Mouse (Mus musculus): Measurements from ENCODE around the gene Glrp1.

The Glrp1 gene

DNA sequence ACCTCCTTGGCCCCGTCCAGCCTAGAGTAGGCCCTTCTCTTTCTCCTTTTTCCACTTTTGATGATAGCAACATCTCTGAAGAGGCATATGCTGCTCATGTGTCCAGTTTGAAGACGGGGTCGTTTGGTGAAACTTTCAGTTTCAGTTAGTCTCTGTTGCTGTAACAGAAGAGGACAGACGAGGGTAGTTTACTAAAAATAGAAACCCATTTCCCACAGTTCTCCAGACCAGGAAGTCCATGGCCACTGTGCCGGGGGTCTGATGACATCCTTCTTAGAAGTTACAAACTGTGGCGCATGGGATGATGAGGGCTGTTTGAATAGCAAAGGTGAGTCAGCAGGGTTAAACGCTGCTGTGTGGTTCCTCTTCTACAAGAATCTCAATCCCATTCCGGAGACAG, at the start of gene Glrp1:
TSS of gene Glrp1 (minus strand) at position 278 of the 400 bp plus-strand sequence.
- DNase-seq (ENCODE audit: low read depth), result no peak

DNA sequence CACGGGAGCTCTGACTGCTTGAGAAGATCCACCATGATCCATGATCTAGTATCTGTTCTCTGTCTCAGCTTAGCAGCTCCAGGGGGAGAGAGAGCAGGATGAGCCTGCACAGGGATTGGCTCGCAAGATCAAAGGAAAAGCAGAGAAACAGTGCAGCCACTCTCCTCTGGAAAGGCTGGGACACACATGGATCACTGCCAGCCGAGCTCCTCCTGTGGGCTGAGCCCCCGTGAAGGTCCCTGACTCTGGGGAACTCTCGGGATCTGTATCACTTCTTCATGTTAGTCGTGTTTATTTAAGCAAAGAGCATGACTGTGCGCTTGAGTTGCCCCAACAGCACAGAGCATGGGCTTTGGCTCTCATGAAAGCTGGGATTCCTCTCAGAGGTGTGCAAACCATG, 49.4 kb upstream of the Glrp1 start:
- DNase-seq (ENCODE audit: low read depth), result peak; percentile 15

DNA sequence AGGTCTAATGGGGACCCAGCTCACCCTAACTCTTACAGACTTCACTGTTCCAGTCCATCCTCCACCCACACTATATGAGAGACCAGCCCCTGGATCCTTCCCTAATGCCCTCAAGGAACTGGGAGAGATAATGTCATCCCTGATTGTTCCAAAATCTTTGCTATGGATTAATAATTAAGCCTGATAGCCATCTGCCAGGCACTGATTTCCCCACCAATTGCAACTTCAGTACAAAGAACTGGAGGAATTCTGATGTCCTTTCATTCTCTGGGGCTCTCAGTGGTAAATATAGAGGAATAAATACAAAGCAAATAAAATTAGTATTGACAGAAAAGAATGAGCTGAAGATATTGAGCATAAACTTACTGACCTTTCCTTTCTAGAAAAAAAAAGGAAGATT, 48.9 kb upstream of the Glrp1 start:
- DNase-seq (ENCODE audit: low read depth), result no peak

DNA sequence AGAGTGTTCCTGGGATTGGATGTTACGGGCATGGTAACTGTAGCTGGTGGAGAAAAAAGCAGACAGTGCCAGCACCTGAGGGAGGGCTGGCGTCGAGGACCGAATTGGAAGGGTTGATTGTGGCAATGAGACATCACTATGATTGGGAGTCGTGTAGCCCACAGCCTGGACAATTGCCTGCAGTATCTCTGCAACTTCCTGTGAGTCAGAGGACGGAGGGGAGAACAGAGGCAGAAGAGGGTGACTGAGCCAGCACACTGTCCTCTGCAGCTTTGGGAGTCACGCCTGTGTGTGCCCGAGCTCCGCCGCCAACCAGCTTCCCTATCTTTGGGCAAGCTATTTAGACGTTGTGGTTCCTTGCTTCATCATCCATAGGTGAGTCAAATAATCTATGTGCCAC, 46.5 kb upstream of the Glrp1 start:
- peak; percentile 49 for DNase-seq (ENCODE audit: low read depth)

DNA sequence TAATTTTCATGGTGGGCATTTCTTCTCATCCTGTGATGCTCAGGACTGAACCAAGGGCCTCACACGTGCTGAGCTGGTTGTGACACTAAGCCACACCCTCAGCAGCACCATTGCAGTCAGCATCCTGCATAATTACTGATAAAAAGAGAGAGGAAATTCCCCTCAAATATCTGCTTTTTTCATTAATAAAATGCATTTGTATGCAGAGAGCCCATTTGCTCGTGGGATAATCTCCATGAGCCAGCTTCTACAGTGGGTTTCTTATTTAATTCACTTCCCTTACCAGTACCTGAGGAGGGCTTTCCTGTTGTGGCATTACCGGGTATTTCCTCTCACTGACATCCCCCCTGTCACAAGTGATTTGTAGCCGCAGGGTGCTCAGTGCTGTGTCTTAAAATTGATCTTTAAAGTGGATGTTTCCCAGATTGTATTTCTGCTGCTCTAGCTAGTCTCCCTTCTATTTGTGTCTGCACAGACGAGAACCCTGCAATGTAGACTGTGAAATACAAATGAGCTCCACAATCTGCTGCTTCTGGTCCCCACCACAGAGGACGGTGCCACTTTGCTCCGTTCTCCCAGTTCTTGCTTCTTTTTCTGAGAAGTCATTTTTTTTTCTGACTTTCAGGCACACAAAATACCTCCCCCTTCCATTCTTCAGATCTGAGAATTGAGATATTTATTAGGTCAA, 43.8 kb upstream of the Glrp1 start:
- DNase-seq (ENCODE audit: low read depth), result no peak

DNA sequence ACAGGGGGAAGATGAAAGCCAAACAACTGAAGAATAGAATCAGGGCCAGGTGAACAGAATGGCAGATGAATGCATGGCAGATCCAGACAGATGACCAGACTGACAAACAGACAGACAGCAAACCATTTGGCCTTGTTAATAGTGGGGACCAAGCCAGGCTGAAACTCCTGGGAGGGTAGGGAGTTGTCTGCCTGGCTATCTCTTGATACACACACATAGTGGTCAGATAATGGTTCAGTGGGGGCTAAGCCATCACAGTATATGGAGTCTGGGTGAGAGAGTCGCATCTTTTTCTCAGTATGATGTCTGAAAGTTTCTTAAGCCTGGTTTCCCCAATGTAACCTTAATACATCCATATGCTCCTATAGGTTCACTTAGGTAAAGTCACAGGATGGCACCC, 39.4 kb upstream of the Glrp1 start:
- no peak for DNase-seq (ENCODE audit: low read depth)

DNA sequence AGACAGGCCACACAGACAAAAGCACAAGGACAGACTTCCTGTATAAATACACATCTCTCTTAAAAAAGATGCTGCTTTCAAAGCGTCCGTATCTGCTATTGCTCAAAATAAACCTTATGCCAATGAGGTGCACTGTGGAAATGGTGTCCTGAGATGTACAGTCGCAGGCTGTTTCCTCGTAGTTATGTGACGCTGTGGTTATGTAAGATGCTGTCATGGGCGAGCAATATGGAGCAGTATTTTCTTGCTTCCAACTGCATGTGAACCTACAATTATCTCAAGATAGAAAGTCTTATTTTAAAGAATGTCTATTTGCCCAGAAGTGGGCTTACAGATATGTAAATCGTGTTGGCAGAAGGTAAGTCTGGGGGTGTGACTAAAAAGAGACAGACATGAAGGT, 37.3 kb upstream of the Glrp1 start:
- no peak for DNase-seq (ENCODE audit: low read depth)

DNA sequence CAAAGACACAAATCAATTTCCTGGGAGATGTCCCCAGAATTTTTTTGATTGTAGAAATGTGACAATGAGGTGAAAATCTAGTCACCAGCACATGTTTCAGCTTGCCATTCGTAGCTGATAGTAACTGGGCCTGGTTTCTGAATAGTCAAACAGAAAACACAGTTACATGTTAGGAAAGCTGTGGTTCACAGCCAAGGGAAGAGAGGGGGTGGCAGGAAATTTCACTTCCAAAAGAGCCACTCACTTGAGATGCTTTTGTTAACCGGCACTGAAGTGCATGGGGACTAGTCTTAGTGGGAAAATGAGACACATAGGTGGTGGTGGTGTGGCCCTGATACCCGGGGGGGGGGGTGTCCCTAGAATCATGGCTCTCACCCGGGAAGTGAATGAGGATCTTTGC, 33.7 kb upstream of the Glrp1 start:
- DNase-seq (ENCODE audit: low read depth), result no peak

DNA sequence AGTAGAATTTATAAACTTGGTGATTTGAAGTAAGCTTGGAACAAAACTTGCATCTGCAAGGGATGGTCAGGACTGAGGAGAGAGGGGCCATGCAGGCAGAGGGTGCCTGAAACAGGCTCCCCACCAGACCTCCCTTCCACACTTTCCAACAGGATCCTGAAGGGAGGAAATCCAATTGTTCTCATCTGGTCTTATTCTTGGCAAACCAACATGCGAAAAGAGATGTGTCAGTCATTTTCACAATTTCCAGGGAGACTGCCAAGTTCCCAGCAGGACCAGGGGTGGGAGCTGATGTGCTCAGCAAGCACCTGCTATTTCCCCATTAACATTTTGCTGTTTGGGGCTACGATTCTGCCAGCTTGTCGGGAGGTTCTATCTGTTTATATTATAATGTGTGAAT, 30.0 kb upstream of the Glrp1 start:
- peak; percentile 80 for DNase-seq (ENCODE audit: low read depth)

DNA sequence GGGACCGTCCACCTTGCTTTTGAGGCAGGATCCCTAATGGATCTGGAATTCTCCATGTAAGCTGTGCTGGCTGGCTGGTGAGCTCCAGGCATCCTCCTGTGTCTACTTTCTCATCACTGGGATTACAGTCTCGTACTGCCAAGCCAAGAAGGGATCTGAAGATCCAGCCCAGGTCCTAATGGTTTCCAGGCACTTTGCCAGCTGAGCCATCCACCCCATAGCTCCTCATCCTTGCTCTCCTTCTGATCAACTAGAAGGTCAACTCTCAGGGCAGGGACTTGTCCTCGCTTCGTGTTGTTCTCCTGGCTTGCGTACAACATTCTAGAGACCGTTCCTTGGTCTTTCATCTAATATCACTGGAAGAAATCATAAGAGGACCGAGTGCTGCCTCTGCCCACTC, 29.4 kb upstream of the Glrp1 start:
- peak; percentile 51 for DNase-seq (ENCODE audit: low read depth)

DNA sequence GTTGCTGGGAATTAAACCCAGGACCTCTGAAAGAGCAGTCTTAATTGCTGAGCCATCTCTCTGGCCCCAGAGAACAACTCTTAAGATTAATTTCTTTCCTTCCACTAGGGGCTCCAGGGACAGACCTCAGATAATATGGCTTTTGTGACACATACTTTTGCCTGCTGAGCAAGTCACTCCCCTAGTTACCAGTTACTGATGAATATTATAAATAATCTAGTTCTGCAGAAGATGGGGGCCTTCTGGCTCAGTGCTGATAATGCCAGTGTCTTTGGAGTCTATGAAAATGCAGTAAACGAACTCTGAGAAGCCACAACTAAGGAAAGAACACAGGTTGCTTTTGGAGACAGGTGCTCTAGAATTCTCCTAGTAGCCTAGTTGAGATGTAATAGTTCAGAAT, 26.4 kb upstream of the Glrp1 start:
- DNase-seq (ENCODE audit: low read depth), result no peak

DNA sequence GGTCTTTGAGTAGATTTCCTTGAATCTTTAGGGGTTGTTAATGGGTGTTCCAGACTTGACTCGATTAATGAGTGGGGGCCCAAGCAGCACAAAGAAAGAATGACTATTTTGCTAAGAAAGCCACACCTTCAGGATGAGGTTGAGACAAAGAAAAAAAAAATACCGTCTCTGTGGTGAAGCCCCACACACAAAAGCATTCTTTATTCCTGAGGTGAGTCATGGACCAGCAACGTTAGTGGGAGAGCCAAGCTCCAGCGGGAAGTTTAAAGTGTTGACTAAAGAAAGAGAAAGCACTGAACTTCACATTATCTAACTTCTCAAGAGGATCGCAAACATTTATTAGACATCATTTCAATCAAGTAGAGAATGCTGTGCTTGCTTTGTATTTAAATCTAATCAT, 24.2 kb upstream of the Glrp1 start:
- DNase-seq (ENCODE audit: low read depth), result peak; percentile 85

DNA sequence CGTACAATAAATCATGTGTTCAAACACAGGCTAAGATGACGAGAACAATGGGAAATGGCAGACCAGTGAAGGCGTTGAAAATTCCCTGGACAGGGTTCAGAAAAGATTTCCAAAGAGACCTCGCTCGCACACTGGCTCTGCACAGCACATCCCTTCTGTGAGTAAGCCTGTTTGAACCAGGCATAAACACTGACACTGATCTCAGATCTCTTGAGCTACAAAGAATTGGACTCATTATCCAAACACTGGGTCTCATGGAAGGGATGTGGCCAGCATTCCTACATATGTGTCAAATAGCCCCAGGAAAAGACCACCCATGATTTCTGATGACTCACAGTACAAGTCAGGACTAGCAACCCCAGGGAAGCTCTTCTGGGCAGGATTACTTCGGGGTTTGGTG, 16.3 kb upstream of the Glrp1 start:
- peak; percentile 92 for DNase-seq (ENCODE audit: low read depth)

DNA sequence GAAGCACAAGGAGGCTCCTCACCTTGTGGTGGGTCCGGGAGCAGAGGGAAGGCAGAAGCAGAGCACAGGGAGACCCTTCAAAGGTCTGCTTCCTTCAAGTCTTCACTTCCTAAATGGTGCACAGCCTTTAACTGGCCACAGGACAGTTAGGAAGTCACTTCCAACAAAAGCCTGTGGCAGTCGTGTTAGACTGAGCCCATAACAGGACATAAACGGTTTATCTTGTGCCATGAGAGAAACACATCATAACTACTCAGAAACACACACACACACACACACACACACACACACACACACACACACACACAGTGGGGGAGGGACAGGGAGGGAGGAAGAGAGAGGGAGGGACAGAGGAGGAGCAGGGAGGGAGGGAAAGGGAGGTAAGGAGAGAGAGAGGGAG, 15.8 kb upstream of the Glrp1 start:
- no peak for DNase-seq (ENCODE audit: low read depth)

DNA sequence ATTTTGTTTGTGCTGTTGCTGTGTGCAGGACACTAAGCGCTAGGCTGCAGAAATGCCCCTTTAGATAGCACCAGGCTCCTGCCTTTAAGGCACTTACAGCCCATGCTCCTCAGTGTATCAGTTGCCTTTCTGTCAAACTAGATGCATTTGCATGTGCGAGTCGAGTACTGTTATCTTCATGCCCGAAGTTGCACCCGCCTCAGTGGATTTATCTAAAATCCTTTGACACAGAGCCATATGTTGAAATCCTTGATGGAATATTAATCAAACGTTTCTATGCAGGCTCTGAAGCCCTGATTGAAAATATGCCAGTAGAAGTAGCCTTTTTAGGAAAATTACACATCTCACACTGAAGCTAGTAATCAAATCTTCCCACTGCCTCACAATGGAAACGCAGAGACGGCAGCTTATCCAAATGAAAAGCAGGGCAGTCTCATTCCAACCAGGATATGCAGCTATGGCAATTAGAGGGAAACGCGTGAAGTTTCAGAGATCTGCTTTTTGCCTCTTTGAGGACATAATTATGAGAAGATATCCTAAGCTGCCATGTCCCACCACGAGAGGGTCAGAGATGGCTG, 11.4 kb upstream of the Glrp1 start:
- no peak for DNase-seq (ENCODE audit: low read depth)

DNA sequence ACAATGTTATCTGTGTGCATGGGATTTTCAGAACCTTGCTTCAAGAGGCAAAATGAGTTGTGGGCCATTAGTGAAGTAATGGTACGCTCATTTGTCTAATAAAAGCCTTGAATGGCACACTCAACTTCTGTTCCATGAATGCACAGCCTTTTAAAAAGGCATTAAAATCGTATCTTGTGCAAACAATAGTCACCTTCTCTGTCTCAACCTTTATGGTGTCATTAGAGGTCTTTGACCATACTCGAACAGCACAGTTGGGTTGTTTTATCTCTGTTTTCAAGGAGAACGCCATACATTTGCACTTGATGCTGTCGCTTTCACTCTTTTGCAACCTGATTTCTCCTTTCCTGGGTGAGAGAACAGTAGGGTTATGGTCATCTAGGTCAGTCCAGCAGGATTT, 3.7 kb upstream of the Glrp1 start:
- no peak for DNase-seq (ENCODE audit: low read depth)

DNA sequence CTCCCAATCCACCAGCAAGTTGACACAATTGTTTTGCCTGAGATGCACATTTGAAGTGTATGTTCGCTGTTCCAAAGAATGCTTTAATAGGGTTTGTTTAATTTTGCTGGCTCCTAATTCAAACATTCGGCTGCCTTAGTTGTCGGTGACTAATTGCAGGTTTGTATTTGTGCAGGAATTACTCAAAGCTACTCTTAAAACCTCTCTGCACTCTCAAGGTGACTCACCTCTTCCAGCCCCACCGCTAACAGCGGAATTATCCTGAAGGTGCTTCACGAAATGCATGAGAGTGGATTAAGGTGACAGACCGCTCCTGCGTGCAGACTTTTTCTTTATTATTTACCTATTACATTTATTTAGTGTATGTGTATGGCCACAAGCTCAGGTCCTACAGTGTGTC, 2.0 kb downstream of the Glrp1 start:
- no peak for DNase-seq (ENCODE audit: low read depth)

DNA sequence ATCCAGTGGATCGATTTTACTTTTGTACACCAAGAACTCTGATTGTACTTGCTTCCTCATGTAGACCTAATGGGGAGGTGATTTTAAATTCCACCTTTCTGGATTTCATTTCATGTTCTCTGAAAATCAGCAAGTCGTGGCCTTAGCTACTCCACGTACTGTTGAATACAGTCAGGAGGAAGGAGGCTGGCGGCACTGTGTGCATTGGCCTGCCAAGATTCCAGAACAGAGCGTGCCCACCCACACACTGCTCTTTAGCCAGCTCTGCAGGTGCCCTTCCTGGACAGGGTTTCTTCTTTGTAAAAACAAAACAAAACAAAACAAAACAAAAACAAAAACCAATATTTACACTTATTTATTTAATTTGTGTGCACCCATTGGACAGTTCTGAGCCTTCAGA, 2.7 kb downstream of the Glrp1 start:
- no peak for DNase-seq (ENCODE audit: low read depth)

DNA sequence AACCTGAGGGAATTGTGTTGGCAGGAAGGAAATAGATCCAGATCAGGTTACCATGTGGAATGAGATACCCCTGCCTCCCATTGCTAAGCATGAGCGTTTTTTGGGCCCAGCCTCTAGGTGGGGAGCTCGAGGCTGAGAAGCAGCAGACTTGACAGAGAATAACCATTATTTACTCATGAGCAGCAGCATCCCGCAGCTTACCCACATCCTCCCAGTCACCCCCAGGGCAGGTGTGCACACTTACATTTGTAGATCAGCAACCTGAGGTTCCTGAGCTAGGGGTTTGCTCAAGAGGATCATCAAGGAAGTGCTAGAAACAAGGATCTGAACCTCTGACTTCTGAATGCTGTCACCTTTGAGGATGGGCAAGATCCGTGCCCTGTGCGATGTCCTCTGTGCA, 3.5 kb downstream of the Glrp1 start:
- DNase-seq (ENCODE audit: low read depth), result no peak

DNA sequence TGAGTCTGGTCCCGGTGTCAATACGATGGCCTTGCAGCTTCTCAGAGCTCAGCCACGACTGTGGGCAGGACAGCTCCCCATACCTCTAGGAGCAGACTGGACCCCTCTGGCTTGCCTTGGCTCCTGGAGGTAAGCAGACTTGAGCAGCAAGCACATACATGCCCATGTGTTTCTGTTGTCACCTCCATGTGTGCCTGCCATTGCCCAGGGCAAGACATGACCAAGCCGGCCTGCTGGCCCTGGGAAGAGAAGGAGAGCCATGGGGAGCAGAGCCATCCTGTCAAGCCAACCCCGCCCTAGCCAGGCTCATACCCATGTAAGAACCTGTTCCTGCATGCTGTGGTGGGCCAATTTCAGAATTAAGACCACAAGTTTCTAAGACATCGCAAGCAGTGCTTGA, 4.2 kb downstream of the Glrp1 start:
- DNase-seq (ENCODE audit: low read depth), result no peak

DNA sequence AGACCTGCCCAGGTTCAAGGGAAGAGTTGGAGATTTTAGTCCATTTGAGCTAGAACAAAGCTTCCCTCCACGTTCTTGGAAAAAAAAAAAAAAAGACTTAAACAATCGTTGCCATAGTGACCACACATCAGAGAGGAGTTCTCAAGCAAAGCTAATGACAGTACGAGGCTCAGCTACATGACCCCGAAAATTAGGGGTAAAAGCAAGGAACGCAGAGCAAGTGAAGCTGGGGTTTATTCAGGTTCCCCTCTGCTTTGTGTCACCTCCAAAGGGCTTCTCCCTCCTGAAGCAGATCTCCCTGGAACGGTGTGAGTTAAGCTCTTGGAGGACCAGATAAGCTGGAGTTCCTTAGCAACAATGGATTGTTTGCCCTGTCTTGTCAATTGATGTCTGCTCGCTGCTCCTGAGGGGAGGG, 5.3 kb downstream of the Glrp1 start:
- DNase-seq (ENCODE audit: low read depth), result no peak

DNA sequence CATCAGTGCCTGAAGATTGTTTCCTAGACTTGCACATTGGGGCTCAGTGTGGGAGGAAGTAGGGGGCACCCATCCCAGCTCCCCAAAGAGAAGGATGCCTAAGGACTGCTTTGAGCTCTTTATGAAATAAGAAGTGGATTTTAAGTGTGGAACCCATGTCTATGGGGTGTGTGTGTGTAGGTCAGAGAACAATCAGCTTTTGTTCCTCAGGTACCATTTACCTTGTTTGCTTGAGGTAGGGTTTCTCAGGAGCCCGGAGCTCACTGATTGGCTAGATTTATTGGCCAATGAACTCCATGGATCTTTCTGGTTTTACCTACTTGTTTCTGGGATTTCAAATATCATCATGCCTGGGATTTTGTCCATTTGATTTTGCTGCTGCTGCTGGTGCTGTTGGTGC, 7.0 kb downstream of the Glrp1 start:
- DNase-seq (ENCODE audit: low read depth), result no peak

DNA sequence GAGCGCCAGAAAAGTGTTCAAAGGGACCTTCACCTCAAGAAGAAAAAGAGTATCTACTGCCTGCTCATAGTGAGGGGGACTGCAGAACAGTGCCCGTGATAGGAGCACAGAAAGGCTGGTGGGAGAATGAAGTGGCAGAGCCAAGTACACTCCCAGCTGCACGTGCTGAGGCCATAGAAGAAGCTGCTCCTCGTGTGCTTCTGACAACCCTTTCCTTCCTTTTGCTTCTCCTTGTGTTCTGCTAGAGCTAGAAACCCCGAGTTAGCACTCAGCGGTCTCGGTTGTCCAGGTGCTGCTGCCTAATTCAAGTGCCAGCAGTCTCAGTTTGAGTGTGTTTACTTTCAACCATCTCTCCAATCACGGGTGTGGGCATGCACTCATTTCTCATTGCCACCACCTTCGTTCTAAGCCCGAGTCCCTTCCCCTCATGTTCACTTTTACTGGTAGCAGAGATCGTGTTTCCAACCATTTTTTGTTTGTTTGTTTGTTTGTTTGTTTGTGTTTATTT, 10.6 kb downstream of the Glrp1 start:
- no peak for DNase-seq (ENCODE audit: low read depth)

DNA sequence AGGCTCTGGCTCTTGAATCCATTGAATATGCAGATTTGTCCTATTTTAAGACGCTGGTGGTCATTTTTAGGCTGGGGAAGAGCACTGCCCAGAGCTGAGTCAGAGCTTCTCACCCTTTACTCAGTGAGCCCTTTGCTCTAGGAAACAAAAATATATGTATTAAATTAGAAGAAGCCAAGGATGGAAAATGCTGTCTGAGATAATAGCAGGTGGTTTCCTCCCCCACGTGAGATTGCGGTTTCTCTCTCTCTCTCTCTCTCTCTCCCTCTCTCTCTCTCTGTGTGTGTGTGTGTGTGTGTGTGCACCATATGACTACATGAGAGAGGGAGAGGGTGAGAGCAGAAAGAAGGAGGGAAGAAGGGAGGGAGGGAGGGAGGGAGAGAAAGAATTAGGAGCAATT, 12.5 kb downstream of the Glrp1 start:
- peak; percentile 16 for DNase-seq (ENCODE audit: low read depth)
